Mouse (Mus musculus) 3134 (cell line): ENCODE results near the gene Mfsd5.

Experiments
- DNase-seq: peaks from one replicate; pipeline ENCODE4 v3.0.0-alpha.2; 2011; ENCODE audit warnings: low spot score; ENCODE audit not compliant: insufficient read length; ENCODE audit errors: extremely low read depth

Mfsd5 gene

DNA sequence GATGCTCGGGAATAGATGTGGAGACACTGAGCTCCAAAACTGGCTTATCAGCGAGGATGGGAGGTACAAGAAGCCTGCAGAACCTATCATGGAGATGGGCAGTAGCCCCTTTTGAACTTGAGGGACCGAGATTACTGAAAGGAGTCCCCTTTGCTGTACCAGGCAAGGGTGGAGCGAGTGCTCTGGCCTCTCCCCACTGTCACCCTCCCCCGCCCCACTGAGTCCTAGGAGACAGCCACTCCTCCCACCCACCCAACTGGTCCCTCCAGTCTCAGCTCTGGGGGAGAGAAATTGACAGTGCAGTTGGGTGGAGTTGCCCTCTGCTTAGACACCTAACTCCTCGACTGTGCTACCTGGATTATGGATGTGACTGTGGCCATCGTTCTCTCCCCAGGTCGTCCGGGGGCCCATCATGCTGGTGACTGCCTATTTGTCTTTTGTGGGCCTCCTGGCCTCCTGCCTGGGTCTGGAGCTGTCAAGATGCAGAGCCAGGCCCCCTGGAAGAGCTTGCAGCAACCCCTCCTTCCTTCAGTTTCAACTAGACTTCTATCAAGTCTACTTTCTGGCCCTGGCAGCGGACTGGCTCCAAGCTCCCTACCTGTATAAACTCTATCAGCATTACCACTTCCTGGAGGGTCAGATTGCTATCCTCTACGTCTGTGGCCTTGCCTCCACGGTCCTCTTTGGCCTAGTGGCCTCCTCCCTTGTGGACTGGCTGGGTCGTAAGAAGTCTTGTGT is 698 bp downstream of the Mfsd5 start:
- no peak for DNase-seq

- DNase-seq: no peak
Observed at GRCm38 (mm10) chr15:102280623-102281022, 1.4 kb downstream of the Mfsd5 start.

- DNase-seq: no peak
Observed at GRCm38 (mm10) chr15:102282463-102283292, 3.4 kb downstream of the Mfsd5 start.

GRCm38 (mm10) chr15:102283648-102284047 is 4.4 kb downstream of the Mfsd5 start:
- no peak for DNase-seq

DNA sequence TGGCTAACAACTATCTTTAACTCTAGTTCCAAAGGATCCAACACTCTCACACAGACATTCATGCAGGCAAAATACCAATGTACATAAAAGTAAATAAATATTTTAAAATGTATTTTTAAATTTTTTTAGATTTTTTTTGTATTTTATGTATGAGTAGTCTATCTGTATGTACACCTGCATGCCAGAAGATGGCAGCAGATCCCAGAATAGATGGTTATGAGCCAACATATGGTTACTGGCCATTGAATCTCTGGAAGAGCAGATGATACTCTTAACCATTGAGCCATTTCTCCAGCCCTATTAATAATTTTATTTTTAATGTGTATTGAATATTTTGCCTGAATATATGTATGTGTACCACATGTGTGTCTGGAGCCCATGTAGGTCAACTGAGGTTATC is 8.1 kb downstream of the Mfsd5 start:
- DNase-seq: no peak

DNA sequence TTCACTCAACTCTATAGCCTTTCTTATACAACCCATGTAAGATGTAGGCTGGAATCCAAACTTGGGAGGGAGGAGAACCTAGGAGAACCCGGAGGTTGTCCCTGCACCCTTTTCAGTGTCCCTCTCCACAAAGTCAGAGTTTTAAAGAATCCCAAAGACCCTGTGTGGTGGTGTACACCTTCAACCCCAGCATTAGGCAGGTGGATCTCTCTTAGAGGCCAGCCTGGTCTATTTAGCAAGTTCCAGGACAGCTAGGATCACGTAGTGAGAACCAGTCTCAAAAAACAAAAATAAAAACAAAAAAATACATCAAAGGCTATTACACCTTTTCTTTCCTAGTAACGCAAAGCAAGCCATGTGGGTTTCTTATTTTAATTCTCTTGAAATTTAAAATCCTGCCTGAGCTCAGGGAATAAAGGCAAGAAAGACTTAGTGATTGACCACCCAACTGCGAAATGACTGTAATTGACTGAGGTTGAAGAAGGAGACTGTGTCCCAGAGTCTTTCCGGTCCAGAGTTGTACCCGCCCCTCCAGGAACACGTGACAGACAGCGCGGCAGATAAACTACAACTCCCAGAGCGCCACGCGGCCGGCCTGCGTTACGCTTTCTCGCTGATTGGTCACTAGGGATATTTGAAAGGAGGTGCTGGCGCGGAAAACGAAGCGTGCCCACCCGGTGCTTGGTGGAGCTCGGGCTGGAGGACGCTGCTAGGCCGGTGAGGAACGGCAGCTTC is 16.5 kb downstream of the Mfsd5 start, which contains the start of gene Espl1:
TSS of gene Espl1 (plus strand) at position 634 of the 735 bp plus-strand sequence.
- peak; percentile 90 for DNase-seq

GRCm38 (mm10) chr15:102296368-102297006 is 17.2 kb downstream of the Mfsd5 start:
- DNase-seq: no peak

DNA sequence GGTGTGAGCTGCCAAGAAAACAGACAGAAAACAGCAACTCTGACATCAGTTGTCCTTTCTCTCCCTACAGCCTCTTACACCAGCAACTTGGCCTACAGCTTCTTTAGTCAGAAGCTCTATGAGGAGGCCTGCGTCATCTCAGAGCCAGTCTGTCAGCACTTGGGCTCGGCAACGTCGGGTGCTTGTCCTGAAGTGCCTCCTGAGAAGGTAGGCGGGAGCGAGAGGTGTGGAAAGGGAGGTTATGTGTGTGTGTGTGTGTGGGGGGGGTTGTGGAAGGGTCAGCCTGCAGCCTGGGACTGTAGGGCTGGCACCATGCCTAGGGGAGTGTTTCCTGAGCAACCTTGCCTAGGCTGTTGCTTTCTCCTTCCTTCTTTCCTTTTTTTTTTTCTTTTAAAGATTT is 23.3 kb downstream of the Mfsd5 start:
- DNase-seq: no peak

- DNase-seq: no peak
Observed at GRCm38 (mm10) chr15:102308717-102309116, 29.5 kb downstream of the Mfsd5 start.

DNA sequence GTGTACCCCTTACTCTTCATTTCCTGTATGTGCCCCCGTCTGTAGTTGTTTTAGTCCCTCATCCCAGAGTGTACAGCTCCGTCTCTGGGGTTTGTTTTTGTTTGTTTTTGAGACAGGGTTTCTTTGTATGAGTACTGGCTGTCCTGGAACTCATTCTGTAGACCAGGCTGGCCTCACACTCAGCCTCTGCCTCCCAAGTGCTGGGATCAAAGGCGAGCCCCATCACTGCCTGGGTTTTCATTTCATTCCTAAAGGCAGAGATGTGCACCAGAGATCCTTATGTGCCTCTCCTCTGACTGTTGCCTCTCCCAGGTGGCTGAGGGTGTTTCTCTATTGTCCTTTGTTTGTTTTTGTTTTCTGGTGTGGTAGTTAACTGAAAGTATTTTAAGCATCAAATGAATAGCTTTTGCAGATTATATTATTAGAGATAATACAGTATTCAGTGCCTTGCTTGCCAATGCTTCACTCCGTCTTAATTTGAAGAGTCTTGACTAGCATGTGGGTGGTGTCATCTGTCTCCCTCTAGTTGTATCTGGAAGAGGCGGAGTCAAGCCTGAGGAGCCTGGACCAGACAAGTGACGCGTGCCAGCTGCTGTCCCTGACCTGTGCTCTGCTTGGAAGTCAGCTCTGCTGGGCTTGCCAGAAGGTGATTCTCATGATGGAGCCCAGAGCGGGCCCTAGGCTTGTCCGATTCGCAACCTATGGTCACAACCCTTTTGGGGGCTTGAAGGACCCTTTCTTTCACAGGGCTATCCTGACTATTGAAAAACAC is 31.0 kb downstream of the Mfsd5 start:
- DNase-seq: no peak

DNA sequence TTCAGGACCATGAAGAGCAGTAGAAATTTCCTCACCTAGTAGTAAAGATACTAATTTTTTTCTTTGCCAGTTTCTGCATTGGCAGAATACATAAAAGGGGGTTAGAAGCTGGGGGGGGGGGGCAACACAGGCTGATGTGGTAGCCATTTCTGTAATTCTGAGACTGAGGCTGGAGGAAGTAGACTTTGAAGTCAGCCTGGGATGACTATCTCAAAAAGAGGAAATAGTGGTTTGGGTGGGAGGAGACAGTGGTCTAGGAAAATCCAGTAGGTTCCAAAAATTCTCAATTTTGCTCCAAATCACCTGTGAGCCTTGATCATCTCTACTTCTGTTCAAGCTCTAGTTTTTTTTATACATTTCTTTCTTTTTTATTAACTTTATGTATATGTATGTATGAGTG is 32.2 kb downstream of the Mfsd5 start:
- no peak for DNase-seq

- no peak for DNase-seq
Observed at GRCm38 (mm10) chr15:102315292-102315691, 36.0 kb downstream of the Mfsd5 start.

- DNase-seq: peak; percentile 20
Observed at GRCm38 (mm10) chr15:102316263-102316662, 37.0 kb downstream of the Mfsd5 start.

DNA sequence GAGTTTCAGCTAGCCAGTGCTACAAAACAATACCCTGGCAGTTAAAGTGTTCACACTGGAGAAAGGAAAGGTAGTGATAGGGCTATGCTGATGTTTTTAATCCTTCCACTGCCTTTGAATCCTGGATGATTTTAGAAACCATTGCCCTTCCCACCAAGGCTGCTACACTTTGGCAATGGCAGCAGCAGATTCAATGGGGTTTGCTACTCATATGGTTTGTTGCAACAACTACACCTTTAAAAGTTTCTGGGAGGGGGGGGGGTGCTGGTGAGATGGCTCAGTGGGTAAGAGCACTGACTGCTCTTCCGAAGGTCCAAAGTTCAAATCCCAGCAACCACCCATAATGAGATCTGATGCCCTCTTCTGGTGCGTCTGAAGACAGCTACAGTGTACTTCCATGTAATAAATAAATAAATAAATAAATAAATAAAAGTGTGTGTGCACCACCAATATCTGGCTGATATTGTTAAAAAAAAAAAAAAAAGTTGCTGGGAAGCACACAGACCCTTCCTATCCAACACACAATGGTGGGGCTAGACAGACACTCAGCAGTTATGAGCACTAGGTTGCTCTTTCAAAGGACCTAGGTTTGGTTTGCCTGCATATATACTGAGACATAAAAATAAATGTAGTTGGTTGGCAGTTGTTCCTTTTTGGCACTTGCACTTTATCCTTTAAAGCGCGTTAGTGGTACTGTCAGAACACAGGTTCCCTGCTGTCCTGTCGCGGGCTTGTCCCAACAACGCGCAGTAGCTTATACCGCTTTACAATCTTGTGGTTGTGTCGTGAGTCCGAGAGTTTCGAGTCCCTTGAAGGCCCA is 45.6 kb downstream of the Mfsd5 start:
- peak; percentile 44 for DNase-seq

- DNase-seq: peak; percentile 84
Observed at GRCm38 (mm10) chr15:102326022-102326576, 46.8 kb downstream of the Mfsd5 start, which contains the start of gene Pfdn5. Gene Pfdn5, plus strand, starts transcription at chr15:102326116.

GRCm38 (mm10) chr15:102326892-102327291 is 47.6 kb downstream of the Mfsd5 start:
- no peak for DNase-seq
